Mouse (Mus musculus) heart, embryonic 12.5 days (tissue): Measurements from ENCODE around the gene Pcsk4. TPM values are rescaled to one million over a fixed set of nuclear protein-coding genes. Genes with fewer than 3 reads are reported as not detected.

ENCODE experiments used
- ATAC-seq: fragments of 200-750 bp; cut with Nextera tagmentation; 2 replicates; pipeline ENCODE4 v1.8.0; 2017; ENCODE audit warnings: moderate TSS enrichment, moderate library complexity; ENCODE audit not compliant: insufficient number of reproducible peaks, low FRiP score
- H3K27ac ChIP-seq: fragments of 300-500 bp; sonication (generic); 2 replicates; pipeline ENCODE4 v1.5.1; 2016; ENCODE audit warnings: mild to moderate bottlenecking, moderate library complexity; ENCODE audit not compliant: poor library complexity, severe bottlenecking
- H3K27me3 ChIP-seq: fragments of 300-500 bp; sonication (generic); replicated peaks from 2 replicates; pipeline ENCODE4 v1.6.1; 2016; ENCODE audit warnings: mild to moderate bottlenecking, moderate library complexity
- H3K36me3 ChIP-seq: fragments of 300-500 bp; sonication (generic); 2 replicates; pipeline ENCODE4 v1.6.1; 2016; ENCODE audit warnings: mild to moderate bottlenecking, moderate library complexity
- H3K4me1 ChIP-seq: fragments of 300-500 bp; sonication (generic); replicated peaks from 2 replicates; pipeline ENCODE4 v1.6.1; 2016; ENCODE audit warnings: mild to moderate bottlenecking
- H3K4me2 ChIP-seq: fragments of 300-500 bp; sonication (generic); 2 replicates; pipeline ENCODE4 v1.6.1; 2016; ENCODE audit warnings: mild to moderate bottlenecking, moderate library complexity
- H3K4me3 ChIP-seq: fragments of 300-500 bp; sonication (generic); 2 replicates; pipeline ENCODE4 v1.5.1; 2016; ENCODE audit warnings: mild to moderate bottlenecking
- H3K9ac ChIP-seq: fragments of 300-500 bp; sonication (generic); 2 replicates; pipeline ENCODE4 v1.6.1; 2016; ENCODE audit warnings: mild to moderate bottlenecking, moderate library complexity
- H3K9me3 ChIP-seq: fragments of 300-500 bp; sonication (generic); replicated peaks from 2 replicates; pipeline ENCODE4 v1.6.1; 2016; ENCODE audit warnings: mild to moderate bottlenecking, moderate library complexity
- WGBS: fragments of 180-500 bp; shearing (Covaris S2); methylation state at CpG from one replicate; pipeline ENCODE4 v1.1.7; 2016; 5-methylcytosine and 5-hydroxymethylcytosine counted together
- polyA plus RNA-seq: library from polyadenylated mRNA; unstranded; fragments of >200 nt; fragmentation: Nextera tagmentation; extraction: Ambion mirVana; gene quantifications from 2 replicates; pipeline ENCODE4 v1.2.1, GENCODE M21; 2016

Gene Pcsk4
- polyA plus RNA-seq, 1 experiment from 2014 or later = 1.0 TPM

GRCm38 (mm10) chr10:80321670-80322581 lies 7.4 kb downstream of the Pcsk4 start:
- Histone ChIP-seq H3K4me2 (peak overlapping the region; percentile 96; the same call in 1 of the 2 replicates), H3K36me3 (peaks cover 17% of the 10 kb centered on the region), H3K9ac (no peak overlapping the region), H3K4me3 (no peak overlapping the region), H3K9me3 (no peaks in the 10 kb centered on the region), H3K27me3 (peaks cover 37% of the 10 kb centered on the region), H3K4me1 (peaks cover 34% of the 10 kb centered on the region), H3K27ac (no peak overlapping the region)
- 89% methylated on average over 21 of the region's 21 CpGs for WGBS
- no peak for ATAC-seq

GRCm38 (mm10) chr10:80321014-80321669 lies 8.2 kb downstream of the Pcsk4 start:
- Histone ChIP-seq H3K27ac (no peak overlapping the region), H3K4me3 (no peak overlapping the region), H3K4me2 (no peak overlapping the region), H3K9me3 (no peaks in the 10 kb centered on the region), H3K4me1 (peaks cover 41% of the 10 kb centered on the region), H3K36me3 (peaks cover 17% of the 10 kb centered on the region), H3K27me3 (peaks cover 44% of the 10 kb centered on the region), H3K9ac (no peak overlapping the region)
- WGBS = 71% methylated on average over 6 of the region's 6 CpGs
- no peak for ATAC-seq

GRCm38 (mm10) chr10:80320340-80320760 lies 8.9 kb downstream of the Pcsk4 start, which contains the start of gene 2310011J03Rik:
Gene 2310011J03Rik (minus strand): TSS chr10:80320537.
- Histone ChIP-seq H3K4me2 (peak within 1 kb of the TSS; percentile 90), H3K9me3 (no peaks in the 10 kb centered on the region), H3K9ac (peak within 1 kb of the TSS; percentile 89), H3K4me1 (peaks cover 49% of the 10 kb centered on the region), H3K27me3 (peaks cover 44% of the 10 kb centered on the region), H3K4me3 (peak within 1 kb of the TSS; percentile 87), H3K36me3 (peaks cover 17% of the 10 kb centered on the region), H3K27ac (peak within 1 kb of the TSS; percentile 63)
- ATAC-seq = peak; percentile 46; the same call in 1 of the 2 replicates
- WGBS = under 1% methylated on average over 34 of the region's 34 CpGs

GRCm38 (mm10) chr10:80317011-80317410 lies 12.3 kb downstream of the Pcsk4 start:
- Histone ChIP-seq H3K4me3 (0 out of 2 replicates have a peak overlapping the region, but pooled peaks have one; percentile 1), H3K4me1 (peaks cover 54% of the 10 kb centered on the region), H3K4me2 (peak overlapping the region; percentile 14; the same call in 1 of the 2 replicates), H3K27ac (0 out of 2 replicates have a peak overlapping the region, but pooled peaks have one; percentile 2), H3K27me3 (peaks cover 61% of the 10 kb centered on the region), H3K9me3 (no peaks in the 10 kb centered on the region), H3K9ac (0 out of 2 replicates have a peak overlapping the region, but pooled peaks have one; percentile 14), H3K36me3 (peaks cover 17% of the 10 kb centered on the region)
- 55% methylated on average over 10 of the region's 10 CpGs for WGBS
- ATAC-seq = no peak

GRCm38 (mm10) chr10:80316359-80316781 lies 12.9 kb downstream of the Pcsk4 start:
- ATAC-seq = no peak
- peak overlapping the region; percentile 1; the same call in 1 of the 2 replicates for H3K4me3 ChIP-seq
- peak overlapping the region; percentile 14; the same call in 1 of the 2 replicates for H3K9ac ChIP-seq
- peaks cover 54% of the 10 kb centered on the region for H3K4me1 ChIP-seq
- H3K36me3 ChIP-seq = peaks cover 17% of the 10 kb centered on the region
- H3K27me3 ChIP-seq = peaks cover 67% of the 10 kb centered on the region
- WGBS = 14% methylated on average over 11 of the region's 11 CpGs
- peak overlapping the region; percentile 14; the same call in 1 of the 2 replicates for H3K4me2 ChIP-seq
- H3K27ac ChIP-seq = 0 out of 2 replicates have a peak overlapping the region, but pooled peaks have one; percentile 2
- no peaks in the 10 kb centered on the region for H3K9me3 ChIP-seq

- Histone ChIP-seq H3K4me3 (no peak overlapping the region), H3K9me3 (no peaks in the 10 kb centered on the region), H3K27ac (no peak overlapping the region), H3K27me3 (peaks cover 78% of the 10 kb centered on the region), H3K4me2 (peak overlapping the region; percentile 5; the same call in 1 of the 2 replicates), H3K4me1 (peaks cover 54% of the 10 kb centered on the region), H3K36me3 (peaks cover 17% of the 10 kb centered on the region), H3K9ac (0 out of 2 replicates have a peak overlapping the region, but pooled peaks have one; percentile 14)
- 39% methylated on average over 27 of the region's 27 CpGs for WGBS
- ATAC-seq = no peak
These were observed 14.0 kb downstream of the Pcsk4 start for GRCm38 (mm10) chr10:80315315-80315714.

GRCm38 (mm10) chr10:80314494-80315001 lies 14.8 kb downstream of the Pcsk4 start:
- no peak overlapping the region for H3K4me3 ChIP-seq
- ATAC-seq = no peak
- H3K9ac ChIP-seq = no peak overlapping the region

GRCm38 (mm10) chr10:80313627-80314201 lies 15.6 kb downstream of the Pcsk4 start:
- H3K4me1 ChIP-seq = peaks cover 46% of the 10 kb centered on the region
- peaks cover 92% of the 10 kb centered on the region for H3K27me3 ChIP-seq
- 28% methylated on average over 20 of the region's 20 CpGs for WGBS
- H3K4me3 ChIP-seq = no peak overlapping the region
- H3K9ac ChIP-seq = peak overlapping the region; percentile 32; the same call in 1 of the 2 replicates
- no peaks in the 10 kb centered on the region for H3K9me3 ChIP-seq
- no peak overlapping the region for H3K27ac ChIP-seq
- peaks cover 15% of the 10 kb centered on the region for H3K36me3 ChIP-seq
- H3K4me2 ChIP-seq = peak overlapping the region; percentile 1
- ATAC-seq = no peak

More at GRCm38 (mm10) chr10:80314494-80315001, 14.8 kb downstream of the Pcsk4 start:
- H3K9me3 ChIP-seq = no peaks in the 10 kb centered on the region
- peaks cover 17% of the 10 kb centered on the region for H3K36me3 ChIP-seq
- peaks cover 52% of the 10 kb centered on the region for H3K4me1 ChIP-seq
- H3K4me2 ChIP-seq = peak overlapping the region; percentile 5; the same call in 1 of the 2 replicates
- peaks cover 83% of the 10 kb centered on the region for H3K27me3 ChIP-seq
- H3K27ac ChIP-seq = no peak overlapping the region
- 40% methylated on average over 16 of the region's 16 CpGs for WGBS

- Histone ChIP-seq H3K36me3 (peaks cover 6% of the 10 kb centered on the region), H3K27me3 (peaks cover 98% of the 10 kb centered on the region), H3K9ac (0 out of 2 replicates have a peak overlapping the region, but pooled peaks have one; percentile 32), H3K4me3 (no peak overlapping the region), H3K27ac (no peak overlapping the region), H3K9me3 (no peaks in the 10 kb centered on the region), H3K4me2 (no peak overlapping the region), H3K4me1 (peaks cover 46% of the 10 kb centered on the region)
- ATAC-seq = no peak
- WGBS = 56% methylated on average over 54 of the region's 54 CpGs
These were observed 16.5 kb downstream of the Pcsk4 start for GRCm38 (mm10) chr10:80312586-80313504.
